Mouse (Mus musculus) CH12.LX (cell line): Measurements from ENCODE around the gene Sclt1.

Experiments
- CHD1 ChIP-seq: IDR thresholded peaks from 2 replicates; pipeline ENCODE4 v1.6.1; 2012; ENCODE audit warnings: low read depth, low read length, improper control_type of control experiment, inconsistent platforms
- CHD2 ChIP-seq: IDR thresholded peaks from 2 replicates; pipeline ENCODE4 v1.6.1; 2011; ENCODE audit warnings: low read length, improper control_type of control experiment
- CTCF ChIP-seq, 2 experiments: IDR thresholded peaks in 1 of 2; conservative IDR thresholded peaks in 1 of 2; 2 replicates each; pipeline ENCODE4 v1.5.1; 2011 to 2012; ENCODE audit warnings: low read depth in 2 of 2, low read length in 2 of 2, improper control_type of control experiment in 1 of 2, inconsistent platforms in 1 of 2, mild to moderate bottlenecking in 1 of 2, moderate library complexity in 1 of 2
- E2F4 ChIP-seq: IDR thresholded peaks from 2 replicates; pipeline ENCODE4 v1.6.1; 2011; ENCODE audit warnings: low read depth, low read length, improper control_type of control experiment; ENCODE audit not compliant: insufficient replicate concordance
- EP300 ChIP-seq: IDR thresholded peaks from 2 replicates; pipeline ENCODE4 v1.6.1; 2011; ENCODE audit warnings: low read length, improper control_type of control experiment
- HCFC1 ChIP-seq: IDR thresholded peaks from 2 replicates; pipeline ENCODE4 v1.6.1; 2012; ENCODE audit warnings: low read depth, mild to moderate bottlenecking, inconsistent platforms, low read length, improper control_type of control experiment
- MAZ ChIP-seq: IDR thresholded peaks from 2 replicates; pipeline ENCODE4 v1.6.1; 2012; ENCODE audit warnings: low read depth, mild to moderate bottlenecking, inconsistent platforms, low read length, improper control_type of control experiment, moderate library complexity
- NELFE ChIP-seq: IDR thresholded peaks from 2 replicates; pipeline ENCODE4 v1.6.1; 2011; ENCODE audit warnings: low read depth, low read length, improper control_type of control experiment
- NRF1 ChIP-seq: IDR thresholded peaks from 2 replicates; pipeline ENCODE4 v1.6.1; 2014; ENCODE audit warnings: low read depth, mild to moderate bottlenecking, inconsistent platforms, low read length, improper control_type of control experiment, moderate library complexity
- POLR2A ChIP-seq: IDR thresholded peaks from 2 replicates; pipeline ENCODE4 v1.6.1; 2011; ENCODE audit warnings: low read depth, mild to moderate bottlenecking, improper control_type of control experiment, low read length
- SMC3 ChIP-seq: IDR thresholded peaks from 2 replicates; pipeline ENCODE4 v1.6.1; 2011; ENCODE audit warnings: low read depth, low read length, improper control_type of control experiment
- USF1 ChIP-seq: IDR thresholded peaks from 2 replicates; pipeline ENCODE4 v1.6.1; 2014; ENCODE audit warnings: low read depth, mild to moderate bottlenecking, inconsistent platforms, low read length, improper control_type of control experiment
- ZNF384 ChIP-seq: IDR thresholded peaks from 2 replicates; pipeline ENCODE4 v1.6.1; 2012; ENCODE audit warnings: low read depth, low read length, improper control_type of control experiment, inconsistent platforms

GRCm38 (mm10) chr3:41762091-41762490 lies 19.8 kb upstream of the Sclt1 start:
- TF ChIP-seq EP300: no peak
- no peak for TF ChIP-seq E2F4
- no peak for TF ChIP-seq POLR2A
- TF ChIP-seq NRF1: no peak
- no peak for TF ChIP-seq NELFE
- TF ChIP-seq ZNF384: no peak
- TF ChIP-seq HCFC1: no peak
- TF ChIP-seq CTCF (conservative IDR thresholded peaks at IDR 0.05 in 1 of 2, IDR thresholded peaks at IDR 0.05 in 1 of 2; ENCODE audit: low read depth in 2 of 2, low read length in 2 of 2): no peak
- TF ChIP-seq MAZ: no peak
- no peak for TF ChIP-seq USF1
- TF ChIP-seq CHD2: no peak
- no peak for TF ChIP-seq CHD1
- no peak for TF ChIP-seq SMC3
